Mouse (Mus musculus) E14TG2a.4 (cell line): ENCODE results near the gene Cops2.

Source experiments
- CTCF ChIP-seq: conservative IDR thresholded peaks from 2 replicates; pipeline ENCODE4 v1.5.1; 2014; ENCODE audit warnings: low read length
- NANOG ChIP-seq: IDR thresholded peaks from 2 replicates; pipeline ENCODE4 v1.6.1; 2014; ENCODE audit warnings: borderline replicate concordance, low read length, mixed read lengths

- TF ChIP-seq CTCF (no peak), NANOG (no peak)
These were observed 11.2 kb upstream of the Cops2 start for GRCm38 (mm10) chr2:125870159-125870558.
